Comparison of ENCODE assay signal across 9 mouse cellular contexts in genomic region chr1:55215185-55215813, GRCm38 (mm10). TPM values are rescaled to one million over a fixed set of nuclear protein-coding genes. Genes with fewer than 3 reads are reported as not detected.
A peak's percentile ranks its signal among the peaks of the same experiment; 100 is the strongest.
DNase-seq lines count a peak whose midpoint lies in the region; ATAC-seq lines count a peak whose summit lies in the region.
"Had no signal": no experiment of that assay in that cellular context is flagged by ENCODE, and none has a peak within 500 bp of the region (broad histone marks: within the 10 kb centered on the region; RNA-seq: fewer than 3 reads in every experiment).

No protein-coding gene starts in this region.

- H3K4me1 ChIP-seq in heart, embryonic 11.5 days (ENCODE audit: control insufficient read depth, insufficient read depth, low read length): no peaks in the 10 kb centered on the region
- peaks cover 5% of the 10 kb centered on the region; the same call in 1 of the 2 replicates for H3K4me1 ChIP-seq in forebrain, embryonic 15.5 days
- H3K4me1 ChIP-seq in lung, embryonic 16.5 days (replicated peaks; ENCODE audit: control insufficient read depth, insufficient read depth, low read length): peaks cover 17% of the 10 kb centered on the region

- no peaks in the 10 kb centered on the region for H3K27me3 ChIP-seq in heart, embryonic 11.5 days (ENCODE audit: control insufficient read depth, insufficient read depth, low read length)
- H3K27me3 ChIP-seq in forebrain, embryonic 15.5 days: no peaks in the 10 kb centered on the region
- H3K27me3 ChIP-seq in lung, embryonic 16.5 days (ENCODE audit: control insufficient read depth, insufficient read depth, low read depth, low read length): no peaks in the 10 kb centered on the region
- H3K27me3 ChIP-seq: liver, embryonic 13.5 days had no signal

- no peaks in the 10 kb centered on the region for H3K9me3 ChIP-seq in heart, embryonic 11.5 days (replicated peaks; ENCODE audit: control insufficient read depth, low read length)
- H3K9me3 ChIP-seq in forebrain, embryonic 15.5 days: no peaks in the 10 kb centered on the region
- H3K9me3 ChIP-seq in lung, embryonic 16.5 days (ENCODE audit: control insufficient read depth, low read length): no peaks in the 10 kb centered on the region
- H3K9me3 ChIP-seq: liver, embryonic 13.5 days had no signal

- peak; percentile 97 for DNase-seq in heart, adult 11 months
- DNase-seq in thymus, adult 18-20 months: peak; percentile 48 to 67
- DNase-seq in right cerebral cortex, postnatal 4 days: no peak
- no peak for DNase-seq in cerebellum, adult 11-12 months
- DNase-seq in ovary, adult 18-20 months (ENCODE audit: low spot score): no peak
- DNase-seq: liver, embryonic 13.5 days had no signal

- no peak for ATAC-seq in heart, embryonic 11.5 days (replicated peaks; ENCODE audit: insufficient number of reproducible peaks, low FRiP score, low TSS enrichment)
- ATAC-seq in forebrain, embryonic 15.5 days (replicated peaks): 0 out of 2 replicates have a peak, but pooled peaks have one; percentile 16
- no peak for ATAC-seq in lung, embryonic 16.5 days (ENCODE audit: low read depth)

- no peak overlapping the region for H3K4me3 ChIP-seq in heart, embryonic 11.5 days (ENCODE audit: low read depth, low read length)
- H3K4me3 ChIP-seq in forebrain, embryonic 15.5 days: no peak overlapping the region
- no peak overlapping the region for H3K4me3 ChIP-seq in lung, embryonic 16.5 days (ENCODE audit: low read length)
- H3K4me3 ChIP-seq: liver, embryonic 13.5 days had no signal

- H3K36me3 ChIP-seq in heart, embryonic 11.5 days (ENCODE audit: control insufficient read depth, insufficient read depth, low read length): no peaks in the 10 kb centered on the region
- H3K36me3 ChIP-seq in forebrain, embryonic 15.5 days: no peaks in the 10 kb centered on the region
- H3K36me3 ChIP-seq in lung, embryonic 16.5 days (ENCODE audit: control insufficient read depth, insufficient read depth, low read length): no peaks in the 10 kb centered on the region
- H3K36me3 ChIP-seq: liver, embryonic 13.5 days had no signal

- no peak overlapping the region for H3K9ac ChIP-seq in heart, embryonic 11.5 days (ENCODE audit: low read depth, low read length)
- no peak overlapping the region for H3K9ac ChIP-seq in forebrain, embryonic 15.5 days (replicated peaks)
- no peak overlapping the region for H3K9ac ChIP-seq in lung, embryonic 16.5 days (ENCODE audit: low read length)
- H3K9ac ChIP-seq: liver, embryonic 13.5 days had no signal

- H3K4me2 ChIP-seq in heart, embryonic 11.5 days: no peak overlapping the region
- no peak overlapping the region for H3K4me2 ChIP-seq in forebrain, embryonic 15.5 days (replicated peaks)
- no peak overlapping the region for H3K4me2 ChIP-seq in lung, embryonic 16.5 days (ENCODE audit: low read depth, low read length)
- H3K4me2 ChIP-seq: liver, embryonic 13.5 days had no signal

- H3K27ac ChIP-seq in heart, embryonic 11.5 days (ENCODE audit: low read depth, low read length): no peak overlapping the region
- H3K27ac ChIP-seq in forebrain, embryonic 15.5 days (replicated peaks): no peak overlapping the region
- H3K27ac ChIP-seq in lung, embryonic 16.5 days (ENCODE audit: low read length): 0 out of 2 replicates have a peak overlapping the region, but pooled peaks have one; percentile 11
- H3K27ac ChIP-seq: liver, embryonic 13.5 days had no signal

- WGBS in heart, embryonic 11.5 days (ENCODE audit: insufficient replicate concordance): 71% methylated on average over 11 of the region's 11 CpGs
- WGBS in forebrain, embryonic 15.5 days: 34% methylated on average over 11 of the region's 11 CpGs
- 57% methylated on average over 11 of the region's 11 CpGs for WGBS in lung, embryonic 16.5 days

RNA-seq across cellular contexts. Expression of gene Rftn2, which starts 11.3 kb away (rescaled TPM):
- 4.8 and 6.3 TPM in 2 replicates for polyA plus RNA-seq in heart, embryonic 11.5 days (2014; fragmentation: Nextera tagmentation; extraction: Ambion mirVana)
- 12.7 and 13.4 TPM in 2 replicates for polyA plus RNA-seq in forebrain, embryonic 15.5 days (2015; fragmentation: Nextera tagmentation; extraction: Ambion mirVana)
- 14.1 and 14.6 TPM in 2 replicates for polyA plus RNA-seq in lung, embryonic 16.5 days (2015; fragmentation: Nextera tagmentation; extraction: Ambion mirVana)

RNA-seq across cellular contexts. Expression of gene Mars2, which starts 21.7 kb away (rescaled TPM):
- 3.9 and 4.0 TPM in 2 replicates for polyA plus RNA-seq in heart, embryonic 11.5 days (2014; fragmentation: Nextera tagmentation; extraction: Ambion mirVana)
- polyA plus RNA-seq in forebrain, embryonic 15.5 days (2015; fragmentation: Nextera tagmentation; extraction: Ambion mirVana): 4.3 and 4.4 TPM in 2 replicates
- polyA plus RNA-seq in lung, embryonic 16.5 days (2015; fragmentation: Nextera tagmentation; extraction: Ambion mirVana): 2.4 TPM in 2 replicates

Comparison
In these comparisons a context has a peak if more than half of its experiments do, and no peak if none do; other contexts are left out.
1. DNase-seq: peak in heart, adult 11 months (single experiment) and thymus, adult 18-20 months (2 of 2); none in right cerebral cortex, postnatal 4 days (single experiment), cerebellum, adult 11-12 months (single experiment) and ovary, adult 18-20 months (single experiment).